Mouse (Mus musculus): ENCODE measurements around the gene Cdk15. TPM values are rescaled to one million over a fixed set of nuclear protein-coding genes. Genes with fewer than 3 reads are reported as not detected.

Cdk15 gene
- polyA plus RNA-seq, 1 experiment: not detected

GRCm38 (mm10) chr1:59364463-59365040, 107.8 kb downstream of the Cdk15 start:
- no peak for DNase-seq (ENCODE audit: low read depth, low spot score)

DNA sequence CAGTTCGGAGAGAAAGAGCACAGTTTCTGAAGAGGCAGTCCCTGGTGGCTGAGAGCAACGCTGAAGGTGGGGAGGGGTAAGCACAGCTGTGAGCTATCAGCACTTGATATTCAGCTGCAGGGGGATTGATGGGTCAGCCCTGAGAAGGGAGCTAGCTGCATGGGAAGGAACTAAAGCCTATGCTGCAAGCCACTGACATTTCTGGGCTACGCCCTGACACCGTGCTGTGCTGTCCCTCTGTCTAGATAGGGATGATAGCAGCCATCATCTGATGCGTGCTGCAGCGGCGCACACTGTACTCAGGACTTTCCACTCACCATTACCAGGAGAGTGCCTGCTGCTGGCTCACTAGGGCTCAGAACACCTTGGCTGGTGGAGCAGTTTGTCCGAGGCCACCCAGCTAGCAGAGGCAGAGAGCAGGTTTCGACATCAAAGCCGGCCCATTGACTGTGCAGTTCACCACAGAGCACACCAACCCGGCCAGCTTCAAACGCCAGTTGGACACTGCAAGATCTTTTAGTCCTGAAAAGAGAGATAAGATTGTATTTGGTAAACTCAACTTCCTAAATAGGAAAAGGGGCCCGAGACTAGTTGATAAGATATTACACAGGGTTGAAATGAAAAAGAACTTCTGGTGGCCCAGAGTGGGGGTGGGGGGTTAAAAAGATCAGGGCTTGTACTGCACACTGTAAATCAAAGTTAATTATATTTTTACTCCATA, 111.4 kb downstream of the Cdk15 start:
- WGBS: 40% methylated on average over 13 of the region's 13 CpGs

More at GRCm38 (mm10) chr1:59364463-59365040, 107.8 kb downstream of the Cdk15 start:
- WGBS: 74% methylated on average over 9 of the region's 9 CpGs

DNA sequence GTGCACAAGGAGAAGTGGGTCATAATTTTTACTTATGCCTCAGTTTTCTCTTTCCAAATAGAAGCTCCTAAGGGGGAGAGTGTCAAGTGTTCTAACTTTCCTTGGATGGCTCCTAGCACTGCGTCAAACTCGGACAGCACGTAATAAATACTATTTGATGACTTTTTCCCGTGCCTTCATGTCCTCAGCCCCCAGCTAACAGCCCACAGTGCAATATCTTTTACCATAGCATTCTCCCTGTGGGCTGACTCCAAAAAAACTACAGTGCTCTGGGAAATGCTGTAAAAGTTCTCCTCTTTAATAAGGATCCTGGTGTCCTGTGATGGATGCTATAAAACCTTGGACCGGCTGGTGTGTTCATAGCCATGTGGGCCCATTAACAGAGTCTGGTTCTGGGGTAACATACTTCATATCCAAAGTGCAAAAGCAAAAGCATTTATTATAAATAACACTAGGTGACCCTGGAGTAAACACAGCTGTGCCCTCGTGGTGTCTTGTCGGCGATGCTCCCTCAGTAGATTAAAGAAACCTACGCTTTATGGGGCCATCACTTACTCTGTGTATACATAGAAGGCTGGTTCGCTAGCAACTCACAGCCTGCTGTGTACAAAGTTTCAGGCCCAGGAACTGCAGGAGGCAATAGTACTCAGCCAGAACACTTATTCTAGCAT, 112.1 kb downstream of the Cdk15 start:
- WGBS: 37% methylated on average over 10 of the region's 10 CpGs
- no peak for DNase-seq (ENCODE audit: low read depth, low spot score)

More for the DNA sequence above, 111.4 kb downstream of the Cdk15 start:
- DNase-seq (ENCODE audit: low read depth, low spot score): no peak

DNA sequence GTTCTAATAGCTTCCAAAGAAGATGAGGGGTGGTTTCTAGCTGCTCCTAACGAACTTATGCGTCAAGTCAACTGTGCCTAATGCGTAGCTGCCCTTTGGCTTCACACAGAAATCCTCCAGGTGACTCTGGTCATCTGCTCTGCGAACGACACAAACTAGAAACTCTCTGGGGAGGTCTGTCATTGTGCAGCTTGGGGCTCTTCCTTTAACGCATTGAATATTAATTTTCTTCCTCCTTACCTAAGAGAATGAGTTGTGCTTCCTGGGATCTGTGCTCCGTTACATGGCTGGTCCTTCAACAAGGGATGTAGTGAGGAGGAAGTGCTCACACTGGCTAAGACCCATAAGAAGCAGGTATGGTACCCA, 112.6 kb downstream of the Cdk15 start:
- 69% methylated on average over 7 of the region's 7 CpGs for WGBS
- no peak for DNase-seq (ENCODE audit: low read depth, low spot score)

DNA sequence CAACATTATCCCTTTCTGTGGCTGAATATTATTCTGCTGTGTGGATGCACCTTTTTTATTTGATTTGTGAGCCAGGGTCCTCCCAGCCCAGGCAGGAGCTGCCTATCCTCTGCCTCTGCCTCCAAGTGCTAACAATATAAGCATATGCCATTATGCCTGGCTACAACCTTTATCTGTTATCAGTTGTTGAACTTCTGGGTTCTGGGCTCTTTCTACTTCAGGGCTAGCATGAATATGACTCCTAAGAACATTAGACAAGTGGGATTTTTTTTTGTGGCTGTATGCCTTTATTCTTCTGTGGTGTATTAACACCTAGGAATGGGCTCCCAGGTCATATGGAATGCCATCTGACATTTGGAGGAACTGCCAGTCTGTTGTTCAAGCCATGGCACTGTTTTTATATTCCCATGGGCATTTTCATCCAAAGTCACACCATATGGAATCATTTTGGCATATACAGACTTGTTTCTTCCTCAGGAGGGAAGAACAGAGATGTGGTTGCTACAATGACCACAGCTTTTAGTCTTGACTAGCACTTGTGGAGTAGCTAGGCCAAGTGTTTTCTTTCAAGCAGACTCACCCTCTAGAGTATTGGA, 113.7 kb downstream of the Cdk15 start:
- DNase-seq (ENCODE audit: low read depth, low spot score): no peak

GRCm38 (mm10) chr1:59376021-59376548, 119.4 kb downstream of the Cdk15 start:
- 64% methylated on average over 13 of the region's 13 CpGs for whole genome bisulfite sequencing
- no peak for DNase-seq (ENCODE audit: low read depth, low spot score)

GRCm38 (mm10) chr1:59376557-59376956, 119.9 kb downstream of the Cdk15 start:
- no peak for DNase-seq (ENCODE audit: low read depth, low spot score)
- WGBS: 63% methylated on average over 3 of the region's 3 CpGs

DNA sequence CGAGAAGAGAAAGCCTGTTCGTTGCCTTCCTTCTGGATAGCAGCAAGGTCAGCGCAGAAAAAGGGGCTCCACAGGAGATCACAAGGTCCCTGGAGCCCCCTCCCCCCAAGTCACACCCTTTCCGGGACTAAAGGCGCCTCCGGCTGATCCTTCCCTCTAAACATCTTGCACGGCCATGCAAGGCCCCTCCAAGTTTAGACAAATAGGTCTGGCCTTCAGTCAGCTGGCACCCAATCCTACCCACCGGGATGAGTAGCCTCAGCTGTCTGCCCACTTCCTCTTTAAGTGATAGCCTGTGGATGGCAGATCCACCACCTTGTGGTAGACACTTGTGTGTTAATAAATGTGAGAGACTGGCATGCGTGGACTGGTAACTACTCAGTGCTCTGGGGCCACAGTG, 120.6 kb downstream of the Cdk15 start:
- no peak for DNase-seq (ENCODE audit: low read depth, low spot score)
- WGBS: 84% methylated on average over 9 of the region's 9 CpGs

DNA sequence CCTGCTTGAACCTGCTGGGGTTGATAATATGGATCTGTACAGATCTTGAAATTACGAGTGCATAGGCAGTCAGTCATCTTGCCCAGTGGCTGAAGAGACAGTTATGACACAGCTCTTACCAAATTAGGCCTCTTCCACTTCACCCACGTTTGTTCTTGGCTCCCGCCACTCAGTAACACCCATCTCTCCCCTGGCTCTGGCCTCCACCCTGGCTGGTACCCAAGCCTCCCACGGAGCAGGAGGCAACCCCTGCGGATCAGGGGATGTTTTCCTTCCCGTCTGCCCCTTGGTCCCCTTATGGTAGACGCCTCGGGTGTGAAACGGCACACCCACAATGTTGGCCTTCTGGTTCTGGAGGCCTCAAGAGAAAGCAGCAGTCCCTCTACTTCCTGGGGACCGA, 124.2 kb downstream of the Cdk15 start:
- 67% methylated on average over 10 of the region's 10 CpGs for WGBS
- no peak for DNase-seq (ENCODE audit: low read depth, low spot score)

DNA sequence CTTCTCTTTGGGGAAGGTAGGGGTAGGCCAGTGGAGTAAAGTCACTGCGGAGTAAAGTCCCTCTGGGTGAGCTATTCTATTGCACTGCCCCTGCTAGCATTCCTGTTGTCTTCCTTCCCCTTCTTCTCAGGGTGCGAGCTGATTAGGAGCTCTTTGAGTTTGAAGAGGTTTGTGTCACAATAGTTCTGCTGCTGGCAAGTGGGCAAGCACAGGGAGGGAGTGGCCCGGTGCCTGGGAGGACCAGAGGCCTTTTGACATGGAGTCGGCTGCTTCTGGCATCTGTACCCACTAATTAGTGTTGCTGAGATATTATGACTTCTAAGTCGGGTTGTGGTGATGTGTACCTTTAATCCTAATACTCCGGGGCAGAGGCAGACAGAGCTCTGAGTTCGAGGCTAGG, 124.8 kb downstream of the Cdk15 start:
- 87% methylated on average over 7 of the region's 7 CpGs for WGBS
- DNase-seq (ENCODE audit: low read depth, low spot score): no peak

- DNase-seq (ENCODE audit: low read depth, low spot score): no peak
- 86% methylated on average over 3 of the region's 3 CpGs for WGBS
Observed at GRCm38 (mm10) chr1:59382516-59382915, 125.8 kb downstream of the Cdk15 start.

DNA sequence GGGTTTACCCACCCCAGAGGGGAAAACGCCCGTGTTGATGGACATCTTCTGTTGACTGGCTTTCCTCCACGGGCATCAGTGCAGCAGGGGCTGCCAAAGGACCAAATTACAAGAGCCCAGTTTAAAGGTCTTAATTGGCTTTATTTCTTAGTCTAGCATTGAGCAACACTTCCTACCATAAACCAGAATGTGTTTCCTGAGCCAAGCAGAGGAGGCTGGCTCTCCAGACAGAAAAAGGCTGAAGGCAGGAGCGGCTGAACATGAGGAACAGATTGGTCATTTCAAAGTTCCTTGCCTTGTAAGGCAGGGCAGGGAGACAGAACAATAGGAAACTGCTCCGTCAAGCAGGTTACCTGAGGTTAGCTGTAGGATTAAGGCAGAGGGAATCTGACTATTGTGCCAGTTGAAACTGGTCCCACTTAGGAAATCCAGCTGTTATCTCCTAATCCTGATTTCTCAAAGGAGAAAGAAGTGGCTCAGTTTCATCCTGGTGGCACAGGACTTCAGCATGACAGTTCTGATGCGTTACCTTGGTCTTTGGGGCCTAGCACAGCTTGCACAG, 126.4 kb downstream of the Cdk15 start:
- 40% methylated on average over 6 of the region's 6 CpGs for WGBS
- DNase-seq (ENCODE audit: low read depth, low spot score): no peak

DNA sequence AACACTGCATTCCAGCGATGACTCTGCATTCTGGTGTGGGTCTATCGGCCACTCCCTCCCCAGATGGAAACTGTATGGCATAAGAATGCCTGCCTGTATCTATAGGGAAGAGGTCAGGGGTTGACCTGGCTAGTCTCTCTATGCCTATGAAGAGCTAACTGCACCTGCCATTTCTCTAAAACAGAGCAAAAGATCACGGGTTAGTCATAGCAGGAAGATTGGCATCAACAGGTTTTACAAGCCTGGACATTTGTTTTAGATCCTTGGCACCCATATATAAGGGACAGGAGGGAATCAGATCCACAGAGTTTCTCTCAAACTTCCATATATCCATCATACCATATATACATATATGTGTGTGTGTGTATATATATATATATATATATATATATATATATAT, 127.7 kb downstream of the Cdk15 start:
- WGBS: 80% methylated on average over 3 of the region's 3 CpGs
- no peak for DNase-seq (ENCODE audit: low read depth, low spot score)

- no peak for DNase-seq (ENCODE audit: low read depth, low spot score)
- 81% methylated on average over 6 of the region's 6 CpGs for WGBS
Observed at GRCm38 (mm10) chr1:59385641-59386040, 128.9 kb downstream of the Cdk15 start.

DNA sequence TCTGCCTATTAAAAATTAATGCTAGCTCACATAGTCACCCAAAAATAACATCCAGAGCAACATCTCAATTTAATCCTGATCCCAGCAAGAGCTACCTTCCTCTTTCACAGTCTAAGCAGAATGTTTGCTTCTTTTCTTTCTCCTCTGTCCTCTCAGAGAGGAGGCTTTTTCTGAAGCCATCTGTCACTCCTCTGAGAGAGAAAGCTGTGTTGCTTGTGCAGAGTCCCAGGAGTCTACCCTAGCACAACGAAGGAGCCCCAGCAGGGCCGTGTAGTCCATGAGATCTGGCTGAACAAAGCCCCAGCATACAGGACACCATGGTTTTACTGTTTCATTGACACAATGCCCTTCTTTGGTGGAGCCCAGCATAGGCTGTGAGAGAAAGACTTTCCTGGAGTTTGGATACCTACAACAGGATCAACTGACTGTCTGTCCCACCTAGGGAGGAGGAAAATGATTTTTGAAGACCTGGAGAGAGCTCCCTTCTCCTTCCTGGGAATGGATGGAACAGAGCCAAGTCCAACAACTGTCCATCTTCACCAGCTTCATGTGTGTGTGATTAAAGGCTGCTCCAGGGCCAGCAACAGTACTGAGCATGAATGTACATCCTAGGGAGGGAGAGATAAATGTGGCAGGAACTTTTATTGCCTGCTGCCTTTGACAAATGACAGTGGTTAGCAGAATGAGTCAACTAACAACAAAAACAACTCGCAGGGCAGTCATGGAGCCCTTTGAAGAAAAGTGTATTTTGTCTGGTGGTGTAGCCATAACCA, 131.0 kb downstream of the Cdk15 start:
- 55% methylated on average over 3 of the region's 3 CpGs for whole genome bisulfite sequencing
- no peak for DNase-seq (ENCODE audit: low read depth, low spot score)

DNA sequence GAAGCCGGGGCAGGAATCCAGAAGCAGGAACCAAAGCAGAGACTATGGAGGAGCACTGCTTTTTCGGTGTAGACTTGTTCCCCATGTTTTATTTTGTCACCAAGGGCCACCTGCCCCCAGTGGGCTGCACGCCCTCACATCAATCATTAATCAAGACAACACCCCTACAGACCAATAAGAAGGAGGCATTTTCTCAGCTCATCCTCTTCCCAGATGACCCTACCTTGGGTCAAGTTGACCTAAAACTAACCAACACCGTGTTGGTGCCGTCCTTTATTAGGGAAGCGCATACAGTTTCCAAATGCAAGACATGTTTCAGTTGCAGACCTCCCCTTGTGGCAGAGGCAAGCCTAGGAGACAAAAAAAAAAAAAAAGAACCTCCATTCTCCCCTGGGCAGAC, 132.5 kb downstream of the Cdk15 start:
- WGBS: 87% methylated on average over 6 of the region's 6 CpGs
- DNase-seq (ENCODE audit: low read depth, low spot score): no peak

DNA sequence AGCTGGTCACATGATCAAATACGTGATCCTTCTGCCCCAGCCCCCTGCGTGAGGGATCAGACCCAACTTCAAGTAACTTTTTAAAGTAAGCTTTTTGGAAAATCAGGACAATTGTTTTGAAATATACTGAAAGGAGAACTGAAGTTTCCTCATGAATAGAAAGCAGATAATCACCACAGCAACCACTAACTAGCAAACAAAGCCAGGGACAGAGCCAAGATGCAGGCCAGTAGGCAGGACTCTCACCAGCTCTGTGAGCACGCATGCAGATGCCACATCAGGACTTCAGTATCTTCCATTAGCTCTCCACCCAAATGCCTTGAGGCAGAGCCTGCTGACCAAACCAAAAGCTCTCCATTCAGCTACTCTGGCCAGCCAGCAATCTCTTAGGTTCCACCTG, 135.0 kb downstream of the Cdk15 start:
- DNase-seq (ENCODE audit: low read depth, low spot score): no peak
- WGBS: 51% methylated on average over 3 of the region's 3 CpGs

DNA sequence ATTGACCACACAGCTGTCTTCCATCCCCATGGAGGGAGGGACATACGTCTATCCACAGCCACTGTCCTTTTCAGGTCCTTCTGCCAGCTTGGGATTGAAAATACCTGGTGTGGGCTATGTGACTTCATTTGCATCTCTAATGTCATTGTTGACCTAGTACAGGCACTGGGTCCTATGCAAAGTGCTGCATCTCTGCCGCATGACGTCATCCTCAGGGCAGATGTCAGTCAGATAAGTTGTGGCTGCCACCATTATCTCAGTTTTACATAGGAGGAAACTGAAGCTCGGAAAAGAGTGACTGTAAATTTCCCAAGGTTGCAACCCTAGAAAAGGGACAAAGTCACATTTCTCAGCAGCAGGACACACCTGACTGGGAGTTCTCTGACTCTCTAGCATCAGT, 137.4 kb downstream of the Cdk15 start:
- DNase-seq (ENCODE audit: low read depth, low spot score): no peak
- WGBS: 81% methylated on average over 4 of the region's 4 CpGs

- 76% methylated on average over 6 of the region's 6 CpGs for WGBS
- DNase-seq (ENCODE audit: low read depth, low spot score): no peak
Observed at GRCm38 (mm10) chr1:59394616-59395015, 137.9 kb downstream of the Cdk15 start.
